ENCODE assay signal across 1 mouse cellular context in the genomic region with DNA sequence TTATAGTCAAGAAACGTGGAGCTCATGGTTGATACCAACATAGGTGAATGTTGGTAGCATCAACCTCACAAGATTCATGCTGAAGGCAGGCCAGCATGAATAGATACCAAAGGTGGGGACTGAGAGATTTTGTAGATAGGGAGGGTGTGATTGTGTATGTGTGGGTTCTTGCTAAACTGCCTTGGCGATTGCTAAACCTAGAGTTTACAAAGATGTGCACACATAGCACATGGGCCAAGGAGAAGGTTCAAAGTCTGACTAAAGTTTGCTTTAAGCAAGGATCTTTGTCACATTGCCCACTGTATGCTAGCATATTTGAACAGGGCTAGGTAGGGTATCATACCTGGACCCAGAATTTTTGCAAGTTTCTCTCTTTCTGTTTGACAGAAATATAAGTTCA.
TF ChIP-seq lines count a peak whose summit lies in the region.

No protein-coding gene starts in this region.

TF ChIP-seq in MEL, 35 proteins besides CTCF, POLR2A, EP300 and RAD21 (continued from another document):
- TF ChIP-seq POLR2AphosphoS5 (IDR thresholded peaks at IDR 0.05; ENCODE audit: borderline replicate concordance, low read depth, low read length) (no peak), MYC (IDR thresholded peaks at IDR 0.05; ENCODE audit: low read depth, low read length) (no peak), USF2 (IDR thresholded peaks at IDR 0.05; ENCODE audit: borderline replicate concordance in 1 of 2, insufficient read depth in 1 of 2, low read depth in 1 of 2, low read length in 2 of 2) (no peak), KAT2A (conservative IDR thresholded peaks at IDR 0.05; ENCODE audit: low read depth, low read length) (no peak), MAFK (IDR thresholded peaks at IDR 0.05; ENCODE audit: borderline replicate concordance, low read depth, low read length) (no peak), HCFC1 (IDR thresholded peaks at IDR 0.05; ENCODE audit: low read depth, low read length) (no peak), ZNF384 (IDR thresholded peaks at IDR 0.05; ENCODE audit: low read depth, low read length) (no peak), RCOR1 (IDR thresholded peaks at IDR 0.05; ENCODE audit: low read depth, low read length) (no peak), ZKSCAN1 (IDR thresholded peaks at IDR 0.05; ENCODE audit: low read depth, low read length) (no peak)
